Mouse (Mus musculus): ENCODE measurements around the gene Gcgr. TPM values are rescaled to one million over a fixed set of nuclear protein-coding genes. Genes with fewer than 3 reads are reported as not detected.

Gene Gcgr
- polyA plus RNA-seq, 1 experiment = not detected

GRCm38 (mm10) chr11:120548786-120549167 is 18.3 kb downstream of the Gcgr start:
- Histone ChIP-seq H3K36me3 (ENCODE audit: control insufficient read depth, insufficient read depth) (peaks cover 2% of the 10 kb centered on the region), H3K27me3 (ENCODE audit: control insufficient read depth, insufficient read depth, insufficient read length) (no peaks in the 10 kb centered on the region), H3ac (ENCODE audit: control insufficient read depth, insufficient read length, low read depth) (peak overlapping the region; percentile 86), H3K79me2 (ENCODE audit: control insufficient read depth, insufficient read depth) (peaks cover 27% of the 10 kb centered on the region), H3K4me3 (ENCODE audit: insufficient read depth, poor library complexity, severe bottlenecking) (peak overlapping the region; percentile 84), H3K79me3 (ENCODE audit: low read depth) (peaks cover 1% of the 10 kb centered on the region)
- no peak for TF ChIP-seq CTCF (IDR thresholded peaks at IDR 0.05; ENCODE audit: control insufficient read depth, insufficient read depth, insufficient read length)
- TF ChIP-seq MAX (IDR thresholded peaks at IDR 0.05) = no peak
- TF ChIP-seq MYOD1 (IDR thresholded peaks at IDR 0.05; ENCODE audit: control insufficient read depth, insufficient read length, low read depth) = no peak
- TF ChIP-seq USF1 (IDR thresholded peaks at IDR 0.05; ENCODE audit: low read depth) = no peak
- no peak for TF ChIP-seq FOSL1 (IDR thresholded peaks at IDR 0.05; ENCODE audit: insufficient read depth, low read length, poor library complexity, severe bottlenecking)
- TF ChIP-seq MYOG (IDR thresholded peaks at IDR 0.05; ENCODE audit: control insufficient read depth, extremely low read depth, insufficient read length) = no peak
- TF ChIP-seq CEBPB (IDR thresholded peaks at IDR 0.05; ENCODE audit: low read depth) = no peak

GRCm38 (mm10) chr11:120549168-120549945 is 18.9 kb downstream of the Gcgr start, which contains the start of gene Mcrip1:
Gene Mcrip1 (minus strand): TSS chr11:120549727.
- Histone ChIP-seq H3K27me3 (ENCODE audit: control insufficient read depth, insufficient read depth, insufficient read length) (no peaks in the 10 kb centered on the region), H3K36me3 (ENCODE audit: control insufficient read depth, insufficient read depth) (no peaks in the 10 kb centered on the region), H3K79me3 (ENCODE audit: low read depth) (peaks cover 1% of the 10 kb centered on the region), H3K79me2 (ENCODE audit: control insufficient read depth, insufficient read depth) (peaks cover 27% of the 10 kb centered on the region), H3K4me3 (ENCODE audit: insufficient read depth, poor library complexity, severe bottlenecking) (peak within 1 kb of the TSS; percentile 84), H3ac (ENCODE audit: control insufficient read depth, insufficient read length, low read depth) (peak within 1 kb of the TSS; percentile 86)
- TF ChIP-seq CTCF (IDR thresholded peaks at IDR 0.05; ENCODE audit: control insufficient read depth, insufficient read depth, insufficient read length) = no peak
- TF ChIP-seq MAX (IDR thresholded peaks at IDR 0.05) = peak; percentile 97
- TF ChIP-seq USF1 (IDR thresholded peaks at IDR 0.05; ENCODE audit: low read depth) = peak; percentile 82

- peaks cover 27% of the 10 kb centered on the region for H3K79me2 ChIP-seq (ENCODE audit: control insufficient read depth, insufficient read depth)
- peaks cover 1% of the 10 kb centered on the region for H3K79me3 ChIP-seq (ENCODE audit: low read depth)
- H3ac ChIP-seq (ENCODE audit: control insufficient read depth, insufficient read length, low read depth) = peak overlapping the region; percentile 69
- no peaks in the 10 kb centered on the region for H3K36me3 ChIP-seq (ENCODE audit: control insufficient read depth, insufficient read depth)
- H3K27me3 ChIP-seq (ENCODE audit: control insufficient read depth, insufficient read depth, insufficient read length) = no peaks in the 10 kb centered on the region
- TF ChIP-seq CEBPB (IDR thresholded peaks at IDR 0.05; ENCODE audit: low read depth) (no peak), MYOD1 (IDR thresholded peaks at IDR 0.05; ENCODE audit: control insufficient read depth, insufficient read length, low read depth) (no peak), FOSL1 (IDR thresholded peaks at IDR 0.05; ENCODE audit: insufficient read depth, low read length, poor library complexity, severe bottlenecking) (no peak), MYOG (IDR thresholded peaks at IDR 0.05; ENCODE audit: control insufficient read depth, extremely low read depth, insufficient read length) (no peak), CTCF (IDR thresholded peaks at IDR 0.05; ENCODE audit: control insufficient read depth, insufficient read depth, insufficient read length) (no peak)
- H3K4me3 ChIP-seq (ENCODE audit: insufficient read depth, poor library complexity, severe bottlenecking) = peak overlapping the region; percentile 84
These were observed 19.7 kb downstream of the Gcgr start for GRCm38 (mm10) chr11:120549986-120550809.

GRCm38 (mm10) chr11:120550810-120551440 is 20.4 kb downstream of the Gcgr start, which contains the start of gene Ppp1r27:
Gene Ppp1r27 (minus strand): TSS chr11:120551132.
- Histone ChIP-seq H3ac (ENCODE audit: control insufficient read depth, insufficient read length, low read depth) (peak within 1 kb of the TSS; percentile 69), H3K4me3 (ENCODE audit: insufficient read depth, poor library complexity, severe bottlenecking) (peak within 1 kb of the TSS; percentile 84), H3K36me3 (ENCODE audit: control insufficient read depth, insufficient read depth) (no peaks in the 10 kb centered on the region), H3K79me3 (ENCODE audit: low read depth) (peaks cover 1% of the 10 kb centered on the region), H3K79me2 (ENCODE audit: control insufficient read depth, insufficient read depth) (peaks cover 27% of the 10 kb centered on the region), H3K27me3 (ENCODE audit: control insufficient read depth, insufficient read depth, insufficient read length) (no peaks in the 10 kb centered on the region)
- TF ChIP-seq USF1 (IDR thresholded peaks at IDR 0.05; ENCODE audit: low read depth) (no peak), CEBPB (IDR thresholded peaks at IDR 0.05; ENCODE audit: low read depth) (no peak), MYOG (IDR thresholded peaks at IDR 0.05; ENCODE audit: control insufficient read depth, extremely low read depth, insufficient read length) (no peak), CTCF (IDR thresholded peaks at IDR 0.05; ENCODE audit: control insufficient read depth, insufficient read depth, insufficient read length) (no peak), FOSL1 (IDR thresholded peaks at IDR 0.05; ENCODE audit: insufficient read depth, low read length, poor library complexity, severe bottlenecking) (no peak), MAX (IDR thresholded peaks at IDR 0.05) (no peak), MYOD1 (IDR thresholded peaks at IDR 0.05; ENCODE audit: control insufficient read depth, insufficient read length, low read depth) (no peak)

GRCm38 (mm10) chr11:120552736-120553135 is 22.2 kb downstream of the Gcgr start:
- Histone ChIP-seq H3K4me3 (ENCODE audit: insufficient read depth, poor library complexity, severe bottlenecking) (no peak overlapping the region), H3K36me3 (ENCODE audit: control insufficient read depth, insufficient read depth) (no peaks in the 10 kb centered on the region), H3K79me3 (ENCODE audit: low read depth) (peaks cover 1% of the 10 kb centered on the region), H3K79me2 (ENCODE audit: control insufficient read depth, insufficient read depth) (peaks cover 21% of the 10 kb centered on the region), H3ac (ENCODE audit: control insufficient read depth, insufficient read length, low read depth) (no peak overlapping the region), H3K27me3 (ENCODE audit: control insufficient read depth, insufficient read depth, insufficient read length) (no peaks in the 10 kb centered on the region)
- no peak for TF ChIP-seq USF1 (IDR thresholded peaks at IDR 0.05; ENCODE audit: low read depth)
- TF ChIP-seq MYOD1 (IDR thresholded peaks at IDR 0.05; ENCODE audit: control insufficient read depth, insufficient read length, low read depth) = no peak
- TF ChIP-seq MAX (IDR thresholded peaks at IDR 0.05) = no peak
- TF ChIP-seq MYOG (IDR thresholded peaks at IDR 0.05; ENCODE audit: control insufficient read depth, extremely low read depth, insufficient read length) = no peak
- no peak for TF ChIP-seq FOSL1 (IDR thresholded peaks at IDR 0.05; ENCODE audit: insufficient read depth, low read length, poor library complexity, severe bottlenecking)
- no peak for TF ChIP-seq CTCF (IDR thresholded peaks at IDR 0.05; ENCODE audit: control insufficient read depth, insufficient read depth, insufficient read length)
- TF ChIP-seq CEBPB (IDR thresholded peaks at IDR 0.05; ENCODE audit: low read depth) = no peak
